Mouse (Mus musculus): Measurements from ENCODE around the gene Olfr71.

The Olfr71 gene

DNA sequence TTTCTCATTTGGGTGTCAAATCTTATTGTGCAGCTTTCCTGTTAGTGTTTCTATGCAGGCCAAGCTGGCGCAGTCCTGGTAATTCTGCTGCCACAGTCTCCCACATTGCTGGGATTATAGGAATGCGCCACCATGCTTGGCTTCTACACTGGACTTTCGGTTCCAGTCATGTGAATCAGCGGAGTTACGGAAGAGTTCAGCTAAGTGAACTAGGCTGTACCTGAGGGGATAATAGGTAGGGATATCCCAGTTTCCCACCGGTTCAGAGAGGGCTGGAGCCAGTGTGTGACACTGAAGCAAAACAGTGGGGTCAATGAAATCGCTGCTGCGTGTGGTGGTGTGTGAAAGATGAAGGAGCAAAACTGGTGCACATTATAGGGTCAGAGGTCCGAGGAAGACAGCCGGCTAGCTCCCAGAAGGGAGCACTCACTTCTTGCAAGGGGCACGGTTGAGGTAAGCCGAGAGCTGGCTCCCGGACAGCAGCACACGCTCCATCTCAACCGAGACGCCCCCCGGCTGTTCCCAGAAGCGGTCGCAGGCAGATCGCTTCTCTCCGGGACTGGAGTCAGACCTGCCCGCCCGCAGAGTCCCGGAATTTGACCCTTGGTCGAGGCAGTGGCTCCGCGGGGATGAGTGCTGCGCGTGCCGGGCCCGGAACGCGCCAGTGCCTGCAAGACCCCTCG, 54.3 kb downstream of the Olfr71 start:
- DNase-seq = no peak
